Mouse (Mus musculus): ENCODE measurements at regions not wholly inside any gene's neighbourhood (a gene's known extent, or its start where the extent isn't known, plus 50 kb on each side); places are given as distances from the start of the nearest gene placed in this dataset.

- DNase-seq, result peak; percentile 82
These were observed 67.7 kb upstream of the Kcnma1 start for GRCm38 (mm10) chr14:24081911-24082558.

- DNase-seq, result no peak
These were observed 54.4 kb upstream of the Kcnma1 start for GRCm38 (mm10) chr14:24068693-24069092.

GRCm38 (mm10) chr14:24067657-24068056, 53.4 kb upstream of the Kcnma1 start:
- peak; percentile 86 for DNase-seq

GRCm38 (mm10) chr14:24065231-24065767, 51.0 kb upstream of the Kcnma1 start:
- DNase-seq, result no peak

Measured in kidney, postnatal 10 days (tissue).